Mouse (Mus musculus): ENCODE measurements around the gene Elovl1. TPM values are rescaled to one million over a fixed set of nuclear protein-coding genes. Genes with fewer than 3 reads are reported as not detected.

Gene Elovl1
- total RNA-seq, 1 experiment from 2014 or later: 35.4 TPM

DNA sequence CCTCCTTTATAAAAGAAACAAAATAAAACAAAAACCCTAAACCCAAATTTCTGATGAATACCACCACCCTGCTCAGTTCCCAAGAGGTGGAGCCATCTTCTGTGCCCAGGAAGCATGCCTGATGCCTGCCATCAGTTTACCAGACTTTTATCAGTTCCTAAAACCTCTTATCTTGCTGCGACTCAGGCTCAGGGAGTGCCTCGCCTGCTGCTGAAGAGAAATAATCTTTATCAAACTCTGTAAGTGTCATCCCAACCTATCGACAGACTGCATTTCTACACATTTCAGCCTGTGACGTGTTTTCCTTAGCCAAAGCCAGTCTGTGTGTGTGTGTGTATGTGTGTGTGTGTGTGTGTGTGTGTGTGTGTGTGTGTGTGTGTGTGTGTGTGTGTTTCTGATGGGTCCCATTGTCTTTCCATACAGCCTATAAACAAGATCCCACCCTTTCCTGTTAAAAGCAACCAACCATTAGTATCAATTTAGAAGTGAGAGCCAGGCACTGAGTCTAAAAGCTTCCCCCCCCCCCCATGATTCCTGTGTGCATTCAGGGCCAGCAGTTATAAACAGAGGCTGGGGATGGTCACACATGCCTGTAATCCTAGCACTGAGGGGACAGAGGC, 3.2 kb upstream of the Elovl1 start:
- ATAC-seq (replicated peaks in 1 of 2; ENCODE audit: insufficient read depth in 1 of 2, low FRiP score in 2 of 2, low TSS enrichment in 1 of 2, low read depth in 1 of 2, poor library complexity in 2 of 2, severe bottlenecking in 2 of 2): no peak

DNA sequence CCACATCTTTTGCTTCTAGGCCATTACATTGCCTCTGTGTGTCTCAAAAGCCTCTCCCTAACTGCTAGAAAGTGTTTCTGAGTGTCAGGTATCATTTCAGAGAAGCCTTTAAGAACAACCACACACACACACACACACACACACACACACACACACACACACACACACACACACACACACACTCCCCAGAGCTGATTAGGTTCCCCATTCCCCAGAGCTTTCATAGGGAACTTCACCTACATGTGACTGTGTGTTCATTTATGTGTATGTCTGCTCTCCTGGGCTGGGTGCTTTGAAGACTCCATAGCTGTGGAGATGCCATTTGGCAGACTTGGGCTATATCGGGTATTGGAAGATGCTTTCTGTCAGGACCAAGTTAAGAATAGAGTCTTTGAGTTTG, 2.5 kb upstream of the Elovl1 start:
- no peak for ATAC-seq (replicated peaks in 1 of 2; ENCODE audit: insufficient read depth in 1 of 2, low FRiP score in 2 of 2, low TSS enrichment in 1 of 2, low read depth in 1 of 2, poor library complexity in 2 of 2, severe bottlenecking in 2 of 2)

DNA sequence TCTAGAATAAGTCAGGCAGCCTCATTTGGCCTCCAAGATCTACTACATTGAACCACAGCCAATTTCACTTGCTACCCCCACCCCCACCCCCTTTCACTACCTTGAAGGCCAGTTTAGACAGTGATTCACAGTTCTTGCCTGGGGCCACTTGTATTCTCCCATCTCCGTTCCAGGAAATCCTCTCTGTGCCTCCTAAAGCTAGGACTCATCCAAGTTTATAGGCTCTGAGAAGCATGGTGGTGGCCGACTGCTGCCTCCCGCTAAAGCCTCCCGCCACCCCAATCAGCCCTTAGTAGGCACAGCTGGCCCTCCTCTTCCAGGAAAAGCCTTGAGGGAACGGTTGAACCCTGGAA, 502 bp upstream of the Elovl1 start:
- peak; percentile 0 to 12; a peak in 1 of 4 replicates for ATAC-seq (replicated peaks in 1 of 2; ENCODE audit: insufficient read depth in 1 of 2, low FRiP score in 2 of 2, low TSS enrichment in 1 of 2, low read depth in 1 of 2, poor library complexity in 2 of 2, severe bottlenecking in 2 of 2)

GRCm38 (mm10) chr4:118428531-118429214, 780 bp downstream of the Elovl1 start:
- peak; percentile 21 to 23; a peak in 1 of 4 replicates for ATAC-seq (replicated peaks in 1 of 2; ENCODE audit: insufficient read depth in 1 of 2, low FRiP score in 2 of 2, low TSS enrichment in 1 of 2, low read depth in 1 of 2, poor library complexity in 2 of 2, severe bottlenecking in 2 of 2)

- no peak for ATAC-seq (replicated peaks in 1 of 2; ENCODE audit: insufficient read depth in 1 of 2, low FRiP score in 2 of 2, low TSS enrichment in 1 of 2, low read depth in 1 of 2, poor library complexity in 2 of 2, severe bottlenecking in 2 of 2)
Observed at GRCm38 (mm10) chr4:118429215-118429895, 1.5 kb downstream of the Elovl1 start.

GRCm38 (mm10) chr4:118432332-118432731, 4.4 kb downstream of the Elovl1 start:
- ATAC-seq (replicated peaks in 1 of 2; ENCODE audit: insufficient read depth in 1 of 2, low FRiP score in 2 of 2, low TSS enrichment in 1 of 2, low read depth in 1 of 2, poor library complexity in 2 of 2, severe bottlenecking in 2 of 2): no peak

DNA sequence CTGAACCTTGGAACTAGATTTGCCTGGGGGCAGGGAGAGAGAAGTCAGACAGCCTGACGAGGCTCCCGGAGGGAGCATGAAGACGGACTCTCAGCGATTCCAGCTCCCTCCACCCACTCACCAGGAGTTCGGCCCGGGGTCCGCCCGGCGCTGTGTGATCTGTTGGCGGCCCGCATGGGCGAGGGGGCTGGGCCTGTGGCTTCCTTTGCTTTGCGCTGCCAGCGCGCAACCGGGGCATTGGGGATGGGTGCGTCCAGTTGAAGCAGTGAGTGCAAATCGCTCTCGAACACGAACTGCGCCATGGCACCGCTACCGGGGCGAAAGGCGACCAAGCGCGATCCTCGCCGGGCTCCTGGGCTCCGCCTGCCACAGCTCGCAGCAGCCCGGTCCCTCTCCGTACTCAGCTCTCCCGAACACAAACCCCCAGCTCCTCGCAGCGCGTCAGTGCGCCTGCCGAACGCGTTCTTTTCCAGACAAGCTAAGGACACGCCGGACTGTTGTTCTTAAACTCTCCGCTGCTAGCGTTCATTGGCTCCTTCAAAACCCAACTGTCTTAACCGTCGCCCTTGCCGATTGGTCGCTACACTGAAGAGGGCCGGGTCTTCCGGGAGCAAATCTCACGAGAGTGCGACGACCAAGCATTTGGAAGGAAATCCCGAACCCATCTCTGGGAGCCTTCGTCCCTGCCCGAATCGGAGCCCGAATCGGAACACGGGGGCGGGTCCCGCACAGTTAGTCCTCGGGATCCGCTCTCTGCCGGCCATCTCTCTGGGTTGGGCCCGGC, 9.1 kb downstream of the Elovl1 start, which contains the start of gene Cdc20:
Gene Cdc20, minus strand, starts transcription at position 533 of the 784 bp plus-strand sequence.
- peak; percentile 95 to 96 for ATAC-seq (replicated peaks in 1 of 2; ENCODE audit: insufficient read depth in 1 of 2, low FRiP score in 2 of 2, low TSS enrichment in 1 of 2, low read depth in 1 of 2, poor library complexity in 2 of 2, severe bottlenecking in 2 of 2)

DNA sequence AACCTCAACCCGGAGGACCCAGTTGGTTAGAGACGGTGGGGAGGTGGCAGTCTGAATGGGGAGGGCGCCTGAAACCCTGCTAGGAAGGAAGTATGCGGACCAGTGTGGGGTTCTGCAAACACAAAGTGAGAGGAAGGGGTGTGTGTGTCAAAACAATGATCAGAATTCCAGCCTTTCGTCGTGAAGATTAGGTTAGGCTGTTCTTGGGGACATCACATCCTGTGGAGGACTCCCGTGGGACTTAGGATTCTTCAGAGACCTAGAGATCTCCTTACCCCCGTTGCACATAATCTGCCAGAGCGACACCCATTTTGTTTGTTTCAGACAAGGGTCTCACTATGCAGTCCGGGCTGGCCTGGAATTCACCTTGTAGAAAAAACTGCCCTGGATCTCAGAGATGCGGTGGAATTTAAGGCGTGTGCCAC, 9.9 kb downstream of the Elovl1 start:
- ATAC-seq (replicated peaks in 1 of 2; ENCODE audit: insufficient read depth in 1 of 2, low FRiP score in 2 of 2, low TSS enrichment in 1 of 2, low read depth in 1 of 2, poor library complexity in 2 of 2, severe bottlenecking in 2 of 2): 0 out of 4 replicates have a peak, but pooled peaks of 1 of the 2 experiments have one; percentile 40

DNA sequence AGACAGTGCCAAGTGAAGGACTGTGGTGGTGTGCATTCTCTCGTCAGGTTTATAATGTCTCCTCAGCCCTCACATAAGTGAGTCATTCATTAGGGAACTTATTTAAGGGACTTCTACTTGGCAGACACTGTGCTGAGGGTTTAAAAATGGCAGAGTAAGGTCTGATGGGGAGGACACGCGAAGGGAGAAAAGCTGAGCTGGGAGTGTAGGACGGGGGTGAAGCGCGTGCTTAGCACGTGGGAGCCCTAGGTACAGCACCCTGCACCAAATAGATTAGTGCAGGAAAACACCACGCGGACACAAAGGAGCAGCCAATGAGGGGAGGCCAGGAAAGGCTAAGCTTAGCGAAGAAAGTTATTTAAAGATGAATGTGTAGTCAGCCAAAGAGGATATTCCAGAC, 17.2 kb downstream of the Elovl1 start:
- no peak for ATAC-seq (replicated peaks in 1 of 2; ENCODE audit: insufficient read depth in 1 of 2, low FRiP score in 2 of 2, low TSS enrichment in 1 of 2, low read depth in 1 of 2, poor library complexity in 2 of 2, severe bottlenecking in 2 of 2)

DNA sequence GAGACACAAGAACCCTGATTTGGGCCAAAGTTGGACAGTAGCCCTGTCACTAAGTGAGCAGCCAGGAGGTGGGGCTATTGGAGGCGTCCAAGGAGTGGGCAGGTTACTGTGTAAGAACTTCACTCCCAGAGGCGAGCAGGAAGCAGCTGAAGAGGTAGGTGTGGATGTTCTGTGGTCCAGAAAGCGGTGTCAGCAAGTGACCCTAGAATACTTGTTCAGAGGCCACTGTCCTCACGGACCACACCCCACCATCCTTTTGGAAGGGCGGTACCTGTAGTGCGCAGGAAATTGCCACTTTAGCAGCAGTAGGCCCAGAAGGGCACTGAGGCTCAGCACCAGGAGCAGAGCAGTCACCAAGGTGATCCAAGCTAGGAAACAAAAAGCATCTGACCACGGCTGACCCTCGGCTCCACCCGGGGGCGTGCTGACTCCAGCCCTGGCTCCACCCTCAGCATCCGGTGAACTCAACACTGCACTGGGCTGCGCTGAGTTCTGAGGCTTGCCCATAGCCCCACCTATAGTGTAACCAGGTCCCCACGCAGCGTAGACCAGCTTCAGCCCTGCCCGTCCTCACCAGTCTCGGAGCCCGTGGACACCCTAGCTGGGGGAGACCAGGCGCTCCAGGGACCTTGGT, 18.0 kb downstream of the Elovl1 start:
- ATAC-seq (replicated peaks in 1 of 2; ENCODE audit: insufficient read depth in 1 of 2, low FRiP score in 2 of 2, low TSS enrichment in 1 of 2, low read depth in 1 of 2, poor library complexity in 2 of 2, severe bottlenecking in 2 of 2): no peak

GRCm38 (mm10) chr4:118446415-118447153, 18.7 kb downstream of the Elovl1 start:
- no peak for ATAC-seq (replicated peaks in 1 of 2; ENCODE audit: insufficient read depth in 1 of 2, low FRiP score in 2 of 2, low TSS enrichment in 1 of 2, low read depth in 1 of 2, poor library complexity in 2 of 2, severe bottlenecking in 2 of 2)

DNA sequence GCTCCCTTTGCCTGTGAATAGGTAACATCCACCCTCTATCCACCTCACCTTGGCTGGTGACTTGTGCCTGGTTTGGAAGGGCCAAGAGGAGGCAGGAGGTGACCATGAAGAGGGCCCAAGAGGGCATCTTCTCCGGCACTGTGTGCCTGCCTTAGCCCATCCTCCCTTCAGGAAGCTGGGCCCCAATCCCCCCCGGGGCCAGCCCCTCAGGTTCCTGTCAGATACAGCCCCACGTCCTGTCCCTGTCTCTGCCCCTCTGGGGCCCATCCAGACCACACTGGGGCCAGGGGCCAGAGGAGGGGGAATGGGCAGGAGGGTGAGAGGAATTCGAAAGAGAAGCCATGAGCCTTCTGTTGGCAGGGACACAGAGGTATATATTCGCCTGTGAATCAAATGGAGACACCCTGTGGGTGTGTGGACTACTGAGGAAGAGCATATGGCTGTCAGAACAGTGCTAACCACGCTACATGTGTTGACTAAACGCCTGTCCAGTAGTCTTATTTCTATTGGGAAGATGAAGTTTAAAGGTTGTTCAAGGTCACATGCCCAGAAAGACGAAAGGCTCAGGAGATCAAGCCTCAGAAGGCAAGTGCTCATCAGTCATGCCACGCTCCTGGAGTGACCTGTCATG, 29.6 kb downstream of the Elovl1 start, which contains the start of gene Mpl:
Gene Mpl, minus strand, starts transcription at position 169 of the 631 bp plus-strand sequence.
- ATAC-seq (replicated peaks in 1 of 2; ENCODE audit: insufficient read depth in 1 of 2, low FRiP score in 2 of 2, low TSS enrichment in 1 of 2, low read depth in 1 of 2, poor library complexity in 2 of 2, severe bottlenecking in 2 of 2): peak; percentile 76 to 82

GRCm38 (mm10) chr4:118464956-118465355, 37.1 kb downstream of the Elovl1 start:
- ATAC-seq (replicated peaks in 1 of 2; ENCODE audit: insufficient read depth in 1 of 2, low FRiP score in 2 of 2, low TSS enrichment in 1 of 2, low read depth in 1 of 2, poor library complexity in 2 of 2, severe bottlenecking in 2 of 2): no peak

DNA sequence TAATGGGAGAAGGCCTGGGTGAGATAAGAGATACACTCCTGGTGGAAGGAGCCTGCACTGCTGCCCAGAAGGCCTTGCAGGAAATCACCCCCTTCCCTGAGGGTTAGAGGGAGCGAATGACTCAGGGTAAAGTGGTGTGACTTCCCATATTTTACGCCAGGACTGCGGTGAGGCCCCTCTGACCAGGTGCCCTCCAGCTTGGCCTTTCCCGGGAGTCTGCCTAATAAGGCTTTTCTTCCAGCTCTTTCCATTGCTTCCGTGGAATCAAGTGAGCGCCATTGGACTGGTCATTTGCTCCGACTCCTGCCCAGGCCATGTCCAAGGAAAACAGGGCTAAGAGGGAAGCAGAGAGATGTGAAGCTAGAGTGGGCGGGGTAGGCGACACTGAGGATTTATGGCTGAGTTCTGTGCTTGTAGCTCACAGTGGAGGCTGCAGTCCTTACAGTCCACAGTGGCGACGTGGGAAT, 37.8 kb downstream of the Elovl1 start:
- ATAC-seq (replicated peaks in 1 of 2; ENCODE audit: insufficient read depth in 1 of 2, low FRiP score in 2 of 2, low TSS enrichment in 1 of 2, low read depth in 1 of 2, poor library complexity in 2 of 2, severe bottlenecking in 2 of 2): peak; percentile 95 to 96

- no peak for ATAC-seq (replicated peaks in 1 of 2; ENCODE audit: insufficient read depth in 1 of 2, low FRiP score in 2 of 2, low TSS enrichment in 1 of 2, low read depth in 1 of 2, poor library complexity in 2 of 2, severe bottlenecking in 2 of 2)
Observed at GRCm38 (mm10) chr4:118471281-118471680, 43.4 kb downstream of the Elovl1 start.

DNA sequence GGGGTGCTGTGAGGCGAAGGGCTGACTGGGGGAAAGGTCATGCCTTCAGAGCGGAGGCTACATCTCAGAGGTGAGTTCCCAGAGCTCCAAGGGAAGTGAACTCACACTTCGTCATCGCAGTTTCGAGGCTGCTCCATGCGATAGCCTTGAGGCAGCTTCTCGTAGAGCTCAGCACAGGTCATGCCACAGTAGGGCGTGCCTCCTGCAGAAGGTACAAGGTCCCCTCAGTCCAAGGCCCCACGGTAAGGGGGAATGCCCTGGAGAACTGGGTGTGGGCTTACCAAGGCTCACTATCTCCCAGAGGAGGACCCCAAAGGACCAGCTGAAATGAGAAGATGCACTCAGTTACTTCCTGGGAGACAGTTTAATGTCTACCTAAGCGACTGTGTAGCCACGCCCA, 44.8 kb downstream of the Elovl1 start:
- ATAC-seq (replicated peaks in 1 of 2; ENCODE audit: insufficient read depth in 1 of 2, low FRiP score in 2 of 2, low TSS enrichment in 1 of 2, low read depth in 1 of 2, poor library complexity in 2 of 2, severe bottlenecking in 2 of 2): no peak
